Mouse (Mus musculus) MN1 (cell line): ENCODE data around the gene Helb.
A peak's percentile ranks its signal among the peaks of the same experiment; 100 is the strongest.

ENCODE experiments used
- DNase-seq: peaks from one replicate; pipeline ENCODE4 v3.0.0-alpha.2; 2016; ENCODE audit warnings: low spot score

Helb gene

GRCm38 (mm10) chr10:120095136-120095535 lies 17.7 kb downstream of the Helb start:
- no peak for DNase-seq

DNA sequence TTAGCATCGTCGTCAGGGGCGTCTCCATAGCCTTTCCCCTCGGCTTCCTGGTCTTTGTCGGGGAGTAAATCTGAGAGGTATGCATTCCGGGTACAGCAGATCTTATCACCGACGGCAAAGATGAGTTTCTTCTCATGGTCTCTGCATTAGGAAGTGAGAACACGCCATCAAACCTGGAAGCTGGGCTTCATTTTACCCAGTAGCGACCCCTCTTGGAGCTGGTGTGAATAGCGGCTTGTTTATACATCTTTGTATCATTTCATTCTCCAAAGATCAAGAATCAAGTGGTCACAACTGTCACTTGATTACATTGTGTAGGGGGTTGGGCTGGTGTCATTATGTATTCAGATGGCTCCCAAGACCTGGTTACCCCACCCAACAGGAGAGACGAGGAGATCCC lies 20.2 kb downstream of the Helb start:
- no peak for DNase-seq

DNA sequence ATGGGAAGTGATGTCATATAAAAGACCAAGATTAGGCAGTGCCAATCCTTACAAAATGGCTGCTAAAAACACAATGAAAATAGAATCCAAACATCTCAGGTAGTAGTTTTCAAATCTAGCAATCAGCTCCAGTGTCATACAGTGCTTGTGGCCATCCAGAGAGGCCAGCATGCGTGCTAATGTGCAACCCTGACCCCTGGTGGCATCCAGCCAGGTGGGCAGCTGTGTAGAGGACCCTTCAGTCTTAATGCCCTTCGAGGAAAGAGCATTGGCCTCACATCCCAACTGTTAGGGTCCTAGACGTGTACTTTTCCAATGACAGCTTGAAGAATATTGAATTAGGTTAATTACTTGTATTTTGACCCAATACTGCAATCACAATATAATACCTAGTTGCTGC lies 34.9 kb downstream of the Helb start:
- DNase-seq: peak; percentile 42

DNA sequence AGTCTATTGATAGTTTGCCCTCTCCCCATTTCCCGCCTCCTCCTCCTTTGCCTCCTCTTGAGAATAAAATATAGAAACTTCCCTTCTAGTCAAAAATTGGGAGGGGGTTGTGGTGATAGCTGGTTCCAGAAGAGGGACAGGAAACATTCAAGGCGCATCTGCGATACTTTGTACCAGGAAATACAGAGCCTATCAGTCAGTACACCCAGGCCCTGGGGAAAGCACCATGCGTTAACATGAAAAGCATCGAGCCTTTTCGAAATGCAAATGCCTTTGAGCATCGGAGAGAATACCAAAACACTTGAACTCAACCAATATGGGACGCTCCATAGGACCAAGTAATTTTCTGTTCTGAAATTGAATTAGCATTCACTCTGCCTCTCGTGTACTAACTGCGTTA lies 46.5 kb downstream of the Helb start:
- DNase-seq: no peak

DNA sequence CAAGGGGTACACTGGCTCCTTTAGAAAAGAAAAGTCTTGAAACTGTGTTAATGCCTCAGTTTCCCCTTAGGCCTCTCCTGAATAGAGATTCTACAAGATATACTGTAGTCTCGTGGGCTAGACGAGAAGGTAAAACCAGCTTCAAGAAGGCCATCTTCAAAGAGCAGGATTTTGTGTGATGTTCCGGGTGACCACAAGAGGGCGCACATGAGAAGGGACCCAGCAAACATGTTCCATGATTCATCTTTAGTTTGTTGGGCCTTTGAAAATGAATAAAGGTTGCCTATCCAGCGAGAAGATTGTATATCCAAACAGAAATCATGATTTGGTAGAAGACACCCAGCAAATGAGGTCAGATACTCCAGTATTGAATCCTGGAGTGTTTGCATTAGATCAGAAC lies 48.4 kb downstream of the Helb start:
- DNase-seq: peak; percentile 62

DNA sequence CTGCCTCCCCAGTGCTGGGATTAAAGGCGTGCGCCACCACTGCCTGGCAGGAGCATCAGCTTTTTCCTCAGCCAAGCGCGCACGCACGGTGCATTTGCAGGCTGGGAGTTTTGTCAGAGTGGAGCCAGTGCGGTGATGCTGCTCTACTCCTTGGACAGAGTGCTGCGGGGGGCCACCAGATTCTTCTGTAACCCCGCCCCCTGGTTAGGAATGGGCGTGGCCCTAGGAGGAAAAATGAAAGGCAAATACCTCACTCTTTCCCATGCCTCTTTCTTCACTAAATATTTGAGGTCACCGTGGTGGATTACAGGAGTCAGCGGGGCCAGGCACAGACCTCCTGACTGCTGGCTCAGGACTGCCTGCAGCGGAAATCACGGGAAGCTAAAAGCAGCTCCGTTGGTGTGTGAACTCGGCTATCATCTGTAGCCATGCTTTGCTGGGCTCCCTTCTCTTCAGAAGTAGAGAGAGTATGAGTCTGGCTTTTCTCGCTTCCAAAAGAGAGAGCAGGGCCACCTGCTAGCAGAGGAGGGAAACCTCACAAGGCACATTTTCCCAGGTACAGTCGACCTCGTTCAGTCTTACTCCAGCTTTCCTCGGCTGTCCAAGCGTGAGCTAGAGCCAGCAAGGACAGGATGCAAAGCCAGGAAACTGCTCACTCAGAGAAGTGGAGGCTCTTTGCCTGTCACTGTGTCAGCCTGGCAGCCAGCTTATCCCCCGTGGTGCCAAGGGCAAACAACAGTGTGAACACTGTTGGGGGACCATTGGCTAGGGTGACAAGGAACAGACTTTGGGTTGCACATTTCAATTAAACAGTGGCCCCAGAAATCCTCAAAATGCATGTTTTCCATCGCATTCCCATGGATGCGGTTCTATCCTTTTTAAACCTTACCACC lies 51.3 kb downstream of the Helb start:
- no peak for DNase-seq

DNA sequence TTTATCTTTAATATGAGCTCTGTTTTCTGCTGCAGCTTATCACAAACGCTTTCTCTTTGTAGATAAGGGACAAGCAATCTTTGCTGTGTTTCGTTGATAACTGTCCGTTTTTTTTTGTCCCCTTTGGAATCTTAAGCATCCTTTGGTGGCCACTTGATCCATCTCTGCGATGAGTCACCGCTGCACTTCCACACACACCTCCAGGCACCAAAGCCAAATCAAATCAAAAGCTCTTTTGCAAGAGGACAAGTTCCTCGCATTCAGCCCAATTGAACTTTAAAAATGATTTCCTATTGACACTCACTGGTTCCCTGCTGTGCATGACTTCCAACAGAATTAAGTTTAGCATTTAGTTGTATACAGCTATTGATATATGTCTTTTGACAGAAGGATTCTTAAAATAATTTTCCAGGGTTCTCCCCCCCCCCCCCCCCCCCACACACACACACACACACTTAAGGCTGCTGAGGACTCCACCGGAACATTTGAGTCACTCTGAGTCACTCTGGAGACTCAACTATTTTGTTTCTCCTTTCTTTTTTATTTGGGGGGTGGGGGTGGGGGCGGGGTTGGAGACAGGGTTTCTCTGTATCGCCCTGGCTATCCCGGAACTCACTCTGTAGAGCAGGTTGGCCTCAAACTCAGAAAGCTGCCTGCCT lies 52.1 kb downstream of the Helb start:
- peak; percentile 56 for DNase-seq

- no peak for DNase-seq
Observed at GRCm38 (mm10) chr10:120044714-120045234, 68.0 kb downstream of the Helb start.

DNA sequence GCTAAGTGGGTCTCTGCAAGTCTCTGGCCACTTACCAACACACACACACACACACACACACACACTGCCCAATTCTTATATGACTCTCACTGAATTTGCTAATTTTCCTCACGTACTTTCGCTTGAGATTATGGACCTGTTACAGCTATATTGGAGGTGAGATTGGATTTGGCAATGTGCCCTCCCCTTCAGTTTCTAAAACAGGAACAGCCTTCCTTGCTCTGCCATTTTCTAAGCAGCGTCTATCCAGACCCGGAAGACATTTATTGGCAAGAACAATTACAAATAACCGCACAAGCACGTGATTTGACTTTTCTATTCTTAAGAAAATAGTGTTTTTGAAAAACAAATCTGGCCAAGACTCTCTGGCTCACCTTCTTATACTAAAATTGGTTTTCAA lies 68.5 kb downstream of the Helb start:
- DNase-seq: no peak

DNA sequence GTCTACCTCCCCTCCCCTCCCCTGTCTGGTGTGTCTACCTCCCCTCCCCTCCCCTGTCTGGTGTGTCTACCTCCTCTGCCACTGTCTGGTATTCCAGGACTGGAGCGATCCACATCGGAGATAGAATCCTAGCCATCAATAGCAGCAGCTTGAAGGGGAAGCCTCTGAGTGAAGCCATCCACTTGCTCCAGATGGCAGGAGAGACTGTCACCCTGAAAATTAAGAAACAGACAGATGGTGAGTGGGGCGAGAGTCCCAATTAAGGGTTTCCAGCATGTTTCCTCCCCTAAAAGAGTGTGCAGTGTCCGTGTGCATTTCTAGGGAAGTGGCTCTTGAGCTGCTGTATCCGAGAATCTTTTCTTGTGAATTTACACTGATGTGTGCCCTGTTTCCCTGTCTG lies 74.6 kb downstream of the Helb start:
- DNase-seq: no peak

DNA sequence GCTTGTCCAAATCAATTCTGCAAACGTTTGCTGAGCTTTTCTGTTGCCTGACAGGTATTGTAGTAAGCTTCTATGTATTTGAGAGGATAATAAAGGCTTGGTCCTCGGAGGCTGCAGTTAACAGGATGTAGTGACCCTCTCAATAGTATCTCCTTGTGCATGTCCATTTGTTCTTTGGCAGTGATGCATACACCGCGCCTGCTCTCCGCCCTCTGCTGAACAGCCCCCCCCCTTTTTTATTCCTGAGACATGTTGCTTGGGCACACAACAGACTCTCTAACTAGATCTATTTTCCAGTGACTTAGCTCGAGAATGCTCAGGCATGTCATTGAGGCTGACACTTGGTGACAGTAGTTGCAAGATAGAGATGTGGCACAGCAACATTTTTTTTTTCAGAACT lies 77.0 kb downstream of the Helb start:
- DNase-seq: no peak

- DNase-seq: no peak
Observed at GRCm38 (mm10) chr10:120035211-120035733, 77.5 kb downstream of the Helb start.

DNA sequence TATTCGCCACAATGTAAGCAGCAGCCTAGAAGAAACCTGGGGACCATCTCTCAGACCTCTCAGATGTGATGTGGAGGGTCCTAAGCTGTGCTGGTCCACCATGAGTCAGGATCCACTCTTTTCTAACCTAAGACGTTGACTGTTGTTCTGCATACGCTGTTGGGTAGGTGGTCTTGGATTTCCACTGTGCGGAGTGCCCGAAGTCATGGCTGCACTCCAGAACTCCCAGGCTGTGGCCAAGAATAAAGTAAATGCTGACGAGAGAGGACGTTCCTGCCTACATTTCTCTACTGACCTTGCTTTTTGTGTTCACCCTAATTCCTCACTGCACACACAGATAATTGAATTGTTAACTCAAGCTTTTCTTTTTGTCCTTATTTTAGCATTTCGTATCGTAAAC lies 78.9 kb downstream of the Helb start:
- no peak for DNase-seq
